Mouse (Mus musculus): Measurements from ENCODE around the gene Ttc39d. TPM values are rescaled to one million over a fixed set of nuclear protein-coding genes. Genes with fewer than 3 reads are reported as not detected.

Gene Ttc39d
- polyA plus RNA-seq (2015; fragmentation: Nextera tagmentation; extraction: Ambion mirVana) = not detected in 2 replicates

DNA sequence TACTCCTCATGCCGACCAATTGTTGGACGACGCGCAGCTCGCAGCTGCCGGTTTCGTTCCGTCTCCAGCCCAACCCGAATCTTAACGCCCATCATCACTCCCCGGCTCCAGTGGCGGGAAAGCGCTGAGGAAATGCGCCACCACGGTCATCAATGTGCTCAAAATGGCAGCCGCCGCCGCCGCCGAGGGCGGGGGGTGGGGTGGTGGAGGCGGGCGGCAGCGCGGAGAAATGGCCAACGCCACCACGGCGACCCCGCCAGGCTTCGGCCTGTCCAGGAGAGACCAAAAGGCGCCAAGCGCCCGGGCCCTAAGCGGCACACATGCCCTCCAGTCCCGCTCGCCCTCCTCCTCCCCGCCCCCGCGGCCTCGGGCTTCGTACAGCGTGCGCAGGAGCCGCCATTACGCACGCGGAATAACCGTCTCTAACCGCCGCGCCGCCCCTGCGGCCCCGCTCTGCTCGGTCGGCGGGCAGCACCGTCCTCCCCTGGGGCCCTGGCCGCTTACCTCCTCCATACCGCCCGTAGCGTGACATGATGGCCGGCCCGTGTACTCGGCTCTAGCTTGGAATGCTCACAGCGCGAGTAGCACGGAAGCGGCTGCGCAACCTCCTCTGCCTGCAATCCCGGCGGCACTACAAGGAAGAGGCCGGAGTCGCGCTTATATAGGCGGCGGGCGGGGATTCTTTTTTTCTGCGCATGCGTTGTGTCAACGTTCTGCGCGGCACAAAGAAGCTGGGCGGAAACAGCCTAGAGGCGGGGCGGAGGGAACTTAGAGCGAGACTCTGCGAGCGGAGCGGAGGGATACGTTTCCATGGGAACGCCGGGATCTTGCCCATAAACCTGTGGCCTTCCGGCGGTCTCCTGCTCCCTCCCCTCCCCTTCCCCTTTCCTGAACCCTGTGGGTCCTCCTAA lies at the start of gene Ttc39d, which contains the start of gene Srsf7:
Gene Ttc39d, plus strand, starts transcription at position 790 of the 911 bp plus-strand sequence.
Gene Srsf7, minus strand, starts transcription at position 637 of the 911 bp plus-strand sequence.
- Histone ChIP-seq H3K36me3 (ENCODE audit: insufficient read depth, low read length) (peaks cover 18% of the 10 kb centered on the region), H3K27ac (peak within 1 kb of the TSS; percentile 97), H3K4me2 (ENCODE audit: low read length) (peak within 1 kb of the TSS; percentile 61), H3K4me1 (replicated peaks; ENCODE audit: insufficient read depth, low read length) (no peaks in the 10 kb centered on the region), H3K27me3 (ENCODE audit: insufficient read depth, low read length) (no peaks in the 10 kb centered on the region), H3K4me3 (replicated peaks; ENCODE audit: low read depth, low read length) (peak within 1 kb of the TSS; percentile 90), H3K9ac (ENCODE audit: low read depth, low read length) (peak within 1 kb of the TSS; percentile 89), H3K9me3 (replicated peaks; ENCODE audit: low read length) (no peaks in the 10 kb centered on the region)
- no peak for TF ChIP-seq CTCF (IDR thresholded peaks at IDR 0.05; ENCODE audit: low read depth)
- DNase-seq (ENCODE audit: low spot score) (peak; percentile 99), ATAC-seq (replicated peaks; ENCODE audit: low FRiP score, low read depth) (peak; percentile 95)
- WGBS = under 1% methylated on average over 94 of the region's 95 CpGs

DNA sequence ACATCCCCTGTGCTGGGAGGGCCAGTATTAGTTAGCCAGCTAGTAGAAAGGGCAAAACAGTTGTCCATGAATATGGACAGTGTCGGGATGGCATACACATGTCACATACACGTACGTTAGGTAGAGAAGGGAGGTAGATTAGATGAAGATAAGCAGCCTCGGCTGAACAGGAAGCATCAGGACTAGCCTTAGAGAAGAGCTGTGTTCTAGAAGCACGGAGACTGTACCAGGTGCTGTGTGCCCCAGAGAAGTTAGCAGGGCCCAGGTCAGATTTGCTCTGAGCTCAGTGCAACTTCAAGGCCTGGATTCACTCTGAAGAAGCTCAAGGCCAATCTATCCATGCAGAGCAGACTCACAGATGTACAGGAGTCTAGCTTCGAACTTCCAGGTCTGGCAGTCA lies 49.8 kb upstream of the Ttc39d start:
- H3K9me3 ChIP-seq (replicated peaks; ENCODE audit: low read length) = no peaks in the 10 kb centered on the region
- no peak for TF ChIP-seq CTCF (IDR thresholded peaks at IDR 0.05; ENCODE audit: low read depth)
- no peak overlapping the region for H3K9ac ChIP-seq (ENCODE audit: low read depth, low read length)
- no peaks in the 10 kb centered on the region for H3K36me3 ChIP-seq (ENCODE audit: insufficient read depth, low read length)
- no peaks in the 10 kb centered on the region for H3K27me3 ChIP-seq (ENCODE audit: insufficient read depth, low read length)
- 88% methylated on average over 6 of the region's 6 CpGs for WGBS
- DNase-seq (ENCODE audit: low spot score) = no peak
- H3K27ac ChIP-seq = no peak overlapping the region
- no peak overlapping the region for H3K4me3 ChIP-seq (replicated peaks; ENCODE audit: low read depth, low read length)
- no peak for ATAC-seq (replicated peaks; ENCODE audit: low FRiP score, low read depth)
- H3K4me1 ChIP-seq (replicated peaks; ENCODE audit: insufficient read depth, low read length) = 0 out of 2 replicates have a peak, but pooled peaks cover 2% of the 10 kb centered on the region
- H3K4me2 ChIP-seq (ENCODE audit: low read length) = no peak overlapping the region

DNA sequence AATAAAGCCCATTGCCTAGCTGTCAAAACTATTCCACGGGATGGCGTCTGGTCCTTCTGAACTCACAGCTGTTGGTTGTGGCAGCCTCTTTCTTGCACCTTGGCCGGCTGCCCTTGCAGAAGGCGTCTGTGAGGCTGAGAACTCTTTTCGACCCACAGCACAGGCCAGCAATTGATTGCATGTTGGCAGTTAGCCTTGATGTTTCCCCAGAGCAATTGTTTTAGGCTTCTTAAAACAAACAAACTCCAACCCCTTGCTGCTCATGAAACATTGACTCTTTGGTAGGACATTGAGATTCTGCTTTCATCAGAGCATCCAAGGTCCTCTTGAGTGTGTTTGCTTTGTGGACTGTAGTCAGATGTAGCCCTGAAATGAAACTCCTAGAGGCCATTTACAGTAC lies 46.8 kb upstream of the Ttc39d start:
- H3K27me3 ChIP-seq (ENCODE audit: insufficient read depth, low read length) = no peaks in the 10 kb centered on the region
- no peaks in the 10 kb centered on the region for H3K9me3 ChIP-seq (replicated peaks; ENCODE audit: low read length)
- H3K36me3 ChIP-seq (ENCODE audit: insufficient read depth, low read length) = no peaks in the 10 kb centered on the region
- no peak overlapping the region for H3K27ac ChIP-seq
- no peak overlapping the region for H3K4me3 ChIP-seq (replicated peaks; ENCODE audit: low read depth, low read length)
- 50% methylated on average over 5 of the region's 5 CpGs for WGBS
- DNase-seq (ENCODE audit: low spot score) = peak; percentile 70
- TF ChIP-seq CTCF (IDR thresholded peaks at IDR 0.05; ENCODE audit: low read depth) = no peak
- H3K9ac ChIP-seq (ENCODE audit: low read depth, low read length) = no peak overlapping the region
- H3K4me2 ChIP-seq (ENCODE audit: low read length) = no peak overlapping the region
- no peak for ATAC-seq (replicated peaks; ENCODE audit: low FRiP score, low read depth)
- 0 out of 2 replicates have a peak, but pooled peaks cover 2% of the 10 kb centered on the region for H3K4me1 ChIP-seq (replicated peaks; ENCODE audit: insufficient read depth, low read length)

DNA sequence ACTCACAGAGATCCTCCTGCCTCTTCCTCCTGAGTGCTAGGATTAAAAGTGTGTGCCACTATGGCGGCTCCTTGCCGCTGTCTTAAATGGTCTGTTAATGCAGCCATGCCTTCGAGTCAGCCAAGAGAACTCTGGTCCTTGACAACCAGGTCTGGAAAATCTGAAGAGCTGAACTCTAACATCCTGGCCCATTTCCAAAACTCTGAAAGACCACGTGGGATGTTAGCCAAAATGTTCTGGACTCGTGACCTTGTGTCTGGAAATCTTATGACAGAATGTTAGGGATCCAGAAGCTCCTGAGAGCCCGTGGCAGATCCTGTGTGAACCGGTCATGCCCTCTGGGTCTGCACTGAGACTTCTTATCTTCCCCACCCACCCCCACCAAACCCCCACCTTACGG lies 43.3 kb upstream of the Ttc39d start:
- no peak overlapping the region for H3K27ac ChIP-seq
- no peak for TF ChIP-seq CTCF (IDR thresholded peaks at IDR 0.05; ENCODE audit: low read depth)
- no peaks in the 10 kb centered on the region for H3K9me3 ChIP-seq (replicated peaks; ENCODE audit: low read length)
- H3K4me2 ChIP-seq (ENCODE audit: low read length) = no peak overlapping the region
- ATAC-seq (replicated peaks; ENCODE audit: low FRiP score, low read depth) (no peak), DNase-seq (ENCODE audit: low spot score) (no peak)
- 77% methylated on average over 8 of the region's 8 CpGs for WGBS
- H3K9ac ChIP-seq (ENCODE audit: low read depth, low read length) = no peak overlapping the region
- peaks cover 11% of the 10 kb centered on the region; the same call in 1 of the 2 replicates for H3K4me1 ChIP-seq (replicated peaks; ENCODE audit: insufficient read depth, low read length)
- no peaks in the 10 kb centered on the region for H3K36me3 ChIP-seq (ENCODE audit: insufficient read depth, low read length)
- H3K4me3 ChIP-seq (replicated peaks; ENCODE audit: low read depth, low read length) = no peak overlapping the region
- no peaks in the 10 kb centered on the region for H3K27me3 ChIP-seq (ENCODE audit: insufficient read depth, low read length)

DNA sequence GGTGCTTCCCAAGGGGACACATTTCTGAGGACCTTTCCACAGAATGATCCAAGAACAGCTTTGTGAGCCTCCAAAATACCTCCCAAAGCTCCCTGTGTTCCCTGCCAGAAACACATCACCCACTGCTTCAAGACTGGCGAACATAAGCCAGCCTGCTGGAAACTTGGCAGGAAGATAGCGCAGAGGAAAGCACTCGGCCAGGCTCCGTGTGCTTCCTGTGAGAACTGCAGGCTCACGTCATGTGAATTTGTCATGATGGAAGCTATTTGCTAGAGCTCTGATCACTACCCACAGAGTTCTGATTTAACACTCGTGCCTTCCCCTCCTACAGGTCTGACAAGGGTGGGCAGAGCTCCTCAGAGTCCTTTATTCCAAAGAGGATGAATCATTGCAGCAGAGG lies 41.5 kb upstream of the Ttc39d start:
- Histone ChIP-seq H3K4me1 (replicated peaks; ENCODE audit: insufficient read depth, low read length) (peaks cover 11% of the 10 kb centered on the region; the same call in 1 of the 2 replicates), H3K4me3 (replicated peaks; ENCODE audit: low read depth, low read length) (no peak overlapping the region), H3K4me2 (ENCODE audit: low read length) (no peak overlapping the region), H3K27ac (no peak overlapping the region), H3K36me3 (ENCODE audit: insufficient read depth, low read length) (no peaks in the 10 kb centered on the region), H3K9me3 (replicated peaks; ENCODE audit: low read length) (no peaks in the 10 kb centered on the region), H3K27me3 (ENCODE audit: insufficient read depth, low read length) (no peaks in the 10 kb centered on the region), H3K9ac (ENCODE audit: low read depth, low read length) (no peak overlapping the region)
- TF ChIP-seq CTCF (IDR thresholded peaks at IDR 0.05; ENCODE audit: low read depth) = no peak
- DNase-seq (ENCODE audit: low spot score) = no peak
- ATAC-seq (replicated peaks; ENCODE audit: low FRiP score, low read depth) = no peak
- 60% methylated on average over 6 of the region's 6 CpGs for WGBS

DNA sequence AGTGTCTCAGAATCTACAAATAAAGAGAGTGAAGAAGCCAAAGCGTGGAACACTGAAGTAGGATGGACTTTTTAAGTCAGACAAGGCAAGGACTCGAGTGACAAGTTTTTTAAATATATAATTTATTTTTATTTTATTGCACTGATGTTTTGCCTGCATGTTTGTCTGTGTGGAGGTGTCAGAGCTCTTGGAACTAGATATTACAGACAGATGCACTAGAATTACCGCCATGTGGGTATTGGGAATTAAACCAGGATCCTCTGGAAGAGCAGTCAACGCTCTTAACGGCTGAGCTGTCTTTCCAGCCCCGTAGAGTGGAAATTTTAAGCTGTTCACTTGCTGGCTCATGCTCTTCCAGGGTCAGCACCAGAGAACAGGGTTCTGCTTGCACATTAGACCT lies 40.9 kb upstream of the Ttc39d start:
- Histone ChIP-seq H3K9me3 (replicated peaks; ENCODE audit: low read length) (no peaks in the 10 kb centered on the region), H3K4me1 (replicated peaks; ENCODE audit: insufficient read depth, low read length) (peaks cover 11% of the 10 kb centered on the region; the same call in 1 of the 2 replicates), H3K27me3 (ENCODE audit: insufficient read depth, low read length) (no peaks in the 10 kb centered on the region), H3K9ac (ENCODE audit: low read depth, low read length) (no peak overlapping the region), H3K4me2 (ENCODE audit: low read length) (no peak overlapping the region), H3K4me3 (replicated peaks; ENCODE audit: low read depth, low read length) (no peak overlapping the region), H3K27ac (no peak overlapping the region), H3K36me3 (ENCODE audit: insufficient read depth, low read length) (no peaks in the 10 kb centered on the region)
- ATAC-seq (replicated peaks; ENCODE audit: low FRiP score, low read depth) (no peak), DNase-seq (ENCODE audit: low spot score) (no peak)
- whole genome bisulfite sequencing = 79% methylated on average over 6 of the region's 6 CpGs
- no peak for TF ChIP-seq CTCF (IDR thresholded peaks at IDR 0.05; ENCODE audit: low read depth)

Measured in kidney, postnatal 0 days (tissue).